Mouse (Mus musculus) liver, adult 2 months (tissue): ENCODE data around the gene Sox5. TPM values are rescaled to one million over a fixed set of nuclear protein-coding genes. Genes with fewer than 3 reads are reported as not detected.

ENCODE experiments used
- DNase-seq: peaks from one replicate; pipeline ENCODE4 v3.0.0-alpha.2; 2011; ENCODE audit warnings: low read depth, low spot score; ENCODE audit errors: extremely low read depth
- H3K27ac ChIP-seq: fragments of 200-500 bp; replicated peaks from 2 replicates; pipeline ENCODE4 v1.5.1; 2012; ENCODE audit warnings: low read depth, mild to moderate bottlenecking, control low read depth, inconsistent platforms, low read length; ENCODE audit not compliant: insufficient read depth
- H3K27me3 ChIP-seq: fragments of 200-500 bp; 2 replicates; pipeline ENCODE4 v1.6.1; 2012; ENCODE audit warnings: mild to moderate bottlenecking, moderate library complexity, low read length, inconsistent platforms; ENCODE audit not compliant: control insufficient read depth, insufficient read depth
- H3K36me3 ChIP-seq: fragments of 200-500 bp; 2 replicates; pipeline ENCODE4 v1.6.1; 2012; ENCODE audit warnings: low read length, inconsistent platforms; ENCODE audit not compliant: control insufficient read depth, insufficient read depth
- H3K4me1 ChIP-seq: fragments of 200-500 bp; 2 replicates; pipeline ENCODE4 v1.6.1; 2011; ENCODE audit warnings: low read length; ENCODE audit not compliant: control insufficient read depth, insufficient read depth
- H3K4me3 ChIP-seq: fragments of 200-500 bp; 2 replicates; pipeline ENCODE4 v1.5.1; 2011; ENCODE audit warnings: low read depth, mild to moderate bottlenecking, control low read depth, low read length, moderate library complexity; ENCODE audit not compliant: insufficient read depth
- H3K79me2 ChIP-seq: fragments of 200-500 bp; 2 replicates; pipeline ENCODE4 v1.6.1; 2012; ENCODE audit warnings: inconsistent platforms, mild to moderate bottlenecking, low read length, moderate library complexity; ENCODE audit not compliant: control insufficient read depth, insufficient read depth
- H3K9ac ChIP-seq: fragments of 200-500 bp; 2 replicates; pipeline ENCODE4 v1.6.1; 2012; ENCODE audit warnings: low read depth, mild to moderate bottlenecking, control low read depth, inconsistent platforms, low read length
- CTCF ChIP-seq: fragments of 200-500 bp; IDR thresholded peaks from 2 replicates; pipeline ENCODE4 v1.5.1; 2011; ENCODE audit warnings: low read depth, low read length, control low read depth
- POLR2A ChIP-seq: fragments of 200-500 bp; IDR thresholded peaks from 2 replicates; pipeline ENCODE4 v1.6.1; 2011; ENCODE audit warnings: low read length, control low read depth; ENCODE audit not compliant: insufficient read depth; ENCODE audit errors: extremely low read depth
- WGBS: fragments of 180-500 bp; shearing (Covaris S2); methylation state at CpG from one replicate; pipeline ENCODE4 v1.1.7; 2018; 5-methylcytosine and 5-hydroxymethylcytosine counted together
- polyA plus RNA-seq: library from polyadenylated mRNA; depleted of rRNA; stranded (reverse); fragments of >200 nt; gene quantifications from 2 replicates; pipeline ENCODE4 v1.2.3, GENCODE M21; 2012
- total RNA-seq: library from RNA; depleted of rRNA; stranded (reverse); fragments of >200 nt; gene quantifications from 2 replicates; pipeline ENCODE4 v1.2.3, GENCODE M21; 2014

Gene Sox5
- total and polyA plus RNA-seq, 2 experiments, result 7.5 to 31.6 TPM

- no peak for DNase-seq
- H3K4me1 ChIP-seq, result peaks cover 2% of the 10 kb centered on the region; the same call in 1 of the 2 replicates
- H3K9ac ChIP-seq, result no peak overlapping the region
- H3K27me3 ChIP-seq, result no peaks in the 10 kb centered on the region
- 63% methylated on average over 12 of the region's 12 CpGs for WGBS
- H3K36me3 ChIP-seq, result no peaks in the 10 kb centered on the region
- TF ChIP-seq CTCF (no peak), POLR2A (no peak)
- peak overlapping the region; percentile 18; the same call in 1 of the 2 replicates for H3K27ac ChIP-seq
- peak overlapping the region; percentile 21 for H3K4me3 ChIP-seq
- peaks cover 36% of the 10 kb centered on the region for H3K79me2 ChIP-seq
Measured at GRCm38 (mm10) chr6:144181083-144181866, 600.5 kb downstream of the Sox5 start.

- H3K27ac ChIP-seq, result no peak overlapping the region
- 76% methylated on average over 3 of the region's 3 CpGs for WGBS
- H3K27me3 ChIP-seq, result no peaks in the 10 kb centered on the region
- H3K9ac ChIP-seq, result no peak overlapping the region
- peaks cover 36% of the 10 kb centered on the region for H3K79me2 ChIP-seq
- H3K4me1 ChIP-seq, result no peaks in the 10 kb centered on the region
- H3K4me3 ChIP-seq, result no peak overlapping the region
- TF ChIP-seq POLR2A (no peak), CTCF (no peak)
- no peak for DNase-seq
- no peaks in the 10 kb centered on the region for H3K36me3 ChIP-seq
Measured at GRCm38 (mm10) chr6:144179111-144179510, 602.7 kb downstream of the Sox5 start.

GRCm38 (mm10) chr6:144176674-144177073 is 605.1 kb downstream of the Sox5 start:
- TF ChIP-seq POLR2A (no peak), CTCF (no peak)
- peaks cover 26% of the 10 kb centered on the region; the same call in 1 of the 2 replicates for H3K79me2 ChIP-seq
- no peak for DNase-seq
- 90% methylated on average over 5 of the region's 5 CpGs for WGBS
- H3K36me3 ChIP-seq, result no peaks in the 10 kb centered on the region
- no peak overlapping the region for H3K9ac ChIP-seq
- H3K27ac ChIP-seq, result no peak overlapping the region
- no peaks in the 10 kb centered on the region for H3K4me1 ChIP-seq
- no peaks in the 10 kb centered on the region for H3K27me3 ChIP-seq
- no peak overlapping the region for H3K4me3 ChIP-seq

GRCm38 (mm10) chr6:144175590-144175989 is 606.2 kb downstream of the Sox5 start:
- 85% methylated on average over 3 of the region's 3 CpGs for WGBS

GRCm38 (mm10) chr6:144170541-144170940 is 611.2 kb downstream of the Sox5 start:
- Histone ChIP-seq H3K9ac (no peak overlapping the region), H3K4me3 (no peak overlapping the region)
- WGBS, result 41% methylated on average over 4 of the region's 4 CpGs

More at GRCm38 (mm10) chr6:144175590-144175989, 606.2 kb downstream of the Sox5 start:
- TF ChIP-seq CTCF (no peak), POLR2A (no peak)
- peaks cover 2% of the 10 kb centered on the region; the same call in 1 of the 2 replicates for H3K4me1 ChIP-seq
- no peaks in the 10 kb centered on the region for H3K27me3 ChIP-seq
- H3K79me2 ChIP-seq, result peaks cover 29% of the 10 kb centered on the region; the same call in 1 of the 2 replicates
- H3K4me3 ChIP-seq, result no peak overlapping the region
- H3K27ac ChIP-seq, result no peak overlapping the region
- H3K9ac ChIP-seq, result no peak overlapping the region
- H3K36me3 ChIP-seq, result no peaks in the 10 kb centered on the region
- DNase-seq, result no peak

GRCm38 (mm10) chr6:144169791-144170190 is 612.0 kb downstream of the Sox5 start:
- no peak for DNase-seq
- Histone ChIP-seq H3K9ac (no peak overlapping the region), H3K4me3 (no peak overlapping the region), H3K4me1 (peaks cover 2% of the 10 kb centered on the region), H3K36me3 (no peaks in the 10 kb centered on the region), H3K27me3 (no peaks in the 10 kb centered on the region), H3K27ac (no peak overlapping the region), H3K79me2 (peaks cover 16% of the 10 kb centered on the region; the same call in 1 of the 2 replicates)
- TF ChIP-seq CTCF (no peak), POLR2A (no peak)
- 92% methylated on average over 4 of the region's 4 CpGs for WGBS

More at GRCm38 (mm10) chr6:144170541-144170940, 611.2 kb downstream of the Sox5 start:
- H3K4me1 ChIP-seq, result peaks cover 2% of the 10 kb centered on the region
- DNase-seq, result no peak
- no peaks in the 10 kb centered on the region for H3K27me3 ChIP-seq
- H3K79me2 ChIP-seq, result peaks cover 16% of the 10 kb centered on the region; the same call in 1 of the 2 replicates
- H3K27ac ChIP-seq, result no peak overlapping the region
- no peaks in the 10 kb centered on the region for H3K36me3 ChIP-seq
- no peak for TF ChIP-seq CTCF
- TF ChIP-seq POLR2A, result no peak
